Mouse (Mus musculus): Measurements from ENCODE around the gene Thumpd3. TPM values are rescaled to one million over a fixed set of nuclear protein-coding genes. Genes with fewer than 3 reads are reported as not detected.

Thumpd3 gene
- polyA plus RNA-seq, 1 experiment from 2014 or later, result 51.4 TPM

GRCm38 (mm10) chr6:113065186-113065585 is 19.2 kb downstream of the Thumpd3 start:
- H3K36me3 ChIP-seq (ENCODE audit: control insufficient read depth, insufficient read depth, low read length), result peaks cover 25% of the 10 kb centered on the region
- WGBS, result 86% methylated on average over 3 of the region's 3 CpGs

GRCm38 (mm10) chr6:113069154-113069553 is 23.1 kb downstream of the Thumpd3 start:
- 98% methylated on average over 1 of the region's 1 CpGs for WGBS
- H3K27ac ChIP-seq (ENCODE audit: low read length), result no peak overlapping the region
- no peak overlapping the region for H3K4me2 ChIP-seq (ENCODE audit: low read length)

More at GRCm38 (mm10) chr6:113065186-113065585, 19.2 kb downstream of the Thumpd3 start:
- Histone ChIP-seq H3K4me1 (ENCODE audit: control insufficient read depth, insufficient read depth, low read length) (no peaks in the 10 kb centered on the region), H3K4me2 (ENCODE audit: low read length) (no peak overlapping the region), H3K27ac (ENCODE audit: low read length) (no peak overlapping the region), H3K27me3 (ENCODE audit: control insufficient read depth, insufficient read depth, low read depth, low read length) (no peaks in the 10 kb centered on the region), H3K9me3 (replicated peaks; ENCODE audit: control insufficient read depth, low read length, poor library complexity, severe bottlenecking) (no peaks in the 10 kb centered on the region), H3K9ac (ENCODE audit: low read depth, low read length) (no peak overlapping the region), H3K4me3 (ENCODE audit: low read depth, low read length) (no peak overlapping the region)
- ATAC-seq, result no peak

GRCm38 (mm10) chr6:113075261-113075660 is 29.2 kb downstream of the Thumpd3 start:
- Histone ChIP-seq H3K27me3 (ENCODE audit: control insufficient read depth, insufficient read depth, low read depth, low read length) (no peaks in the 10 kb centered on the region), H3K4me2 (ENCODE audit: low read length) (peak overlapping the region; percentile 76), H3K27ac (ENCODE audit: low read length) (peak overlapping the region; percentile 100; the same call in 1 of the 2 replicates), H3K4me3 (ENCODE audit: low read depth, low read length) (peak overlapping the region; percentile 59), H3K9me3 (replicated peaks; ENCODE audit: control insufficient read depth, low read length, poor library complexity, severe bottlenecking) (no peaks in the 10 kb centered on the region), H3K9ac (ENCODE audit: low read depth, low read length) (peak overlapping the region; percentile 28; the same call in 1 of the 2 replicates), H3K36me3 (ENCODE audit: control insufficient read depth, insufficient read depth, low read length) (no peaks in the 10 kb centered on the region), H3K4me1 (ENCODE audit: control insufficient read depth, insufficient read depth, low read length) (peaks cover 29% of the 10 kb centered on the region)
- ATAC-seq, result no peak
- WGBS, result 28% methylated on average over 3 of the region's 3 CpGs

More at GRCm38 (mm10) chr6:113069154-113069553, 23.1 kb downstream of the Thumpd3 start:
- Histone ChIP-seq H3K4me1 (ENCODE audit: control insufficient read depth, insufficient read depth, low read length) (no peaks in the 10 kb centered on the region; the same call in 1 of the 2 replicates), H3K9ac (ENCODE audit: low read depth, low read length) (no peak overlapping the region), H3K27me3 (ENCODE audit: control insufficient read depth, insufficient read depth, low read depth, low read length) (no peaks in the 10 kb centered on the region), H3K4me3 (ENCODE audit: low read depth, low read length) (no peak overlapping the region), H3K9me3 (replicated peaks; ENCODE audit: control insufficient read depth, low read length, poor library complexity, severe bottlenecking) (no peaks in the 10 kb centered on the region), H3K36me3 (ENCODE audit: control insufficient read depth, insufficient read depth, low read length) (peaks cover 8% of the 10 kb centered on the region; the same call in 1 of the 2 replicates)
- ATAC-seq, result no peak

DNA sequence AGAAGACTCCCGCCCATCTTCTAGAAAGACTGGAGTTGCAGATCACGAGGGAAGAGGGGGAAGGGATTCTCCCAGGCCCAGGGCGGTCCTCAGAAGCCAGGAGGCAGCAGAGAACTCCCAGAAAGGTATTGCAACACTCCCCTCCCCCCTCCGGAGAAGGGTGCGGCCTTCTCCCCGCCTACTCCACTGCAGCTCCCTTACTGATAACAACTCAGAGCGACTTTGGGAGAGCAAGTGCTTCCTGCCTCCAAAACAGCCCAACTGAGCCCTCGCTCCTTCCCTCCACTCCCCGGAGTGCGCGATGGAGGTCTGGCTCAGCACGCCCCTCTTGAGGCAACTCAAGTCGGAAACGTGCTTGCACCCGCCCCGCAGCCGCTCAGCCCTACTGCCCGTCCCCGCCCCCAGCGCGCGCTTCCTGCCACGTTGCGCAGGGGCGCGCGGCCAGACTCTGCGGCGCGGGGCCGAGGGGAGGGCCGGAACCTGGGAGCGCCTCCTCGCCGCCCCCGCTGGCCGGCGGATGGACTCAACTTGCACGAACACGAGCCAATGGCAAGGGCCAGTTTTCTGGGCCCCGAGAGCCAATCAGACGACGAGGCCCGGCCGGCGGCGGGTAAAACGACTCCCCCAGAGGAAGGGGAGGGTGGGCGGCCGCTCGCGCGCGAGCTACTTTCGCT is 30.1 kb downstream of the Thumpd3 start:
- WGBS, result 1% methylated on average over 46 of the region's 55 CpGs
- Histone ChIP-seq H3K36me3 (ENCODE audit: control insufficient read depth, insufficient read depth, low read length) (no peaks in the 10 kb centered on the region), H3K4me1 (ENCODE audit: control insufficient read depth, insufficient read depth, low read length) (peaks cover 32% of the 10 kb centered on the region), H3K27ac (ENCODE audit: low read length) (peak overlapping the region; percentile 100), H3K9me3 (replicated peaks; ENCODE audit: control insufficient read depth, low read length, poor library complexity, severe bottlenecking) (no peaks in the 10 kb centered on the region), H3K9ac (ENCODE audit: low read depth, low read length) (peak overlapping the region; percentile 66), H3K4me2 (ENCODE audit: low read length) (peak overlapping the region; percentile 76), H3K27me3 (ENCODE audit: control insufficient read depth, insufficient read depth, low read depth, low read length) (no peaks in the 10 kb centered on the region), H3K4me3 (ENCODE audit: low read depth, low read length) (peak overlapping the region; percentile 59)
- ATAC-seq, result peak; percentile 85

DNA sequence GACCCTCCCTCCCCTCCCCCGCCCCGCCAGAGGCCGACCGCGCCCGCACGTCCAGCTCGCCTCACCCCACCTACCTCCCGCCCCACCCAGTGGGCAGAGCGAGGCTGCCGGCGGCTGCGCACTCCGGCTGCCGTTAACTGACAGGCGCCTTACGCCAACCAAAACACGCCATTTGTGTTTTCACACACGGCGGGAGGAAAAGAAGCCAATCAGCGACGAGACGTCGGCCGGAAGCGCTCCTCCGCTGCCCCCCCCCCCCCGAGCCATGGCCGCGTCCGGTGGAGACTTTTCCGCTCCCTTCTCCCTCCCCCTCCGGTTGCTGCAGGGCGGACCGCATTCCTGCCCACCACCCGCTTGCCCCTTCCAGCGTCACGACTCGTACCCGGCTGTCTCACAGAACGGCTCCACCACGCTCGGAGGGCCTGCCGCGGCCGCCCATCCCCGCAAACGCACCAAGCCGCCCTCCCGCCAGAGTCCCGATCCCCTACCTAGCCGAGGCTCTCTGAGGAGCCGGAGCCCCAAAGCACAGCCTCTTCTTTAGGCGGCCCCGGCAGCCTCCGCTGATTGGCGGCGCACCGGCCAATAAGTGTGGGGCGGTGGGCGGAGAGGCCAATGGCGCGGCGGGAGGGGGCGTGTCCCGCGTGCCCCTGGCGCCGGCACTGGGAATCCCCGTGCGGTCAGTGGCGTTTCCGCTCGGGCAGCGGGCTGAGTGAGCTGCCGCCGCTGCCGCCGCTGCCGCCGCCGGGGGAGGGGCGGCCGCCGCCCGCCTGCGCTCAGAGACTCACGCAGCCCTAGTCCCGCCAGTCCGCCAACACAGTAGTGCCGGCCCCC is 30.9 kb downstream of the Thumpd3 start, which contains the start of gene Setd5:
TSS of gene Setd5 (plus strand) at position 680 of the 831 bp plus-strand sequence.
- under 1% methylated on average over 54 of the region's 91 CpGs for WGBS
- peak within 1 kb of the TSS; percentile 96 for H3K4me2 ChIP-seq (ENCODE audit: low read length)
- H3K4me3 ChIP-seq (ENCODE audit: low read depth, low read length), result peak within 1 kb of the TSS; percentile 59
- ATAC-seq, result peak; percentile 96
- peak within 1 kb of the TSS; percentile 83 for H3K9ac ChIP-seq (ENCODE audit: low read depth, low read length)
- peak within 1 kb of the TSS; percentile 100 for H3K27ac ChIP-seq (ENCODE audit: low read length)
- H3K27me3 ChIP-seq (ENCODE audit: control insufficient read depth, insufficient read depth, low read depth, low read length), result no peaks in the 10 kb centered on the region
- peaks cover 37% of the 10 kb centered on the region for H3K4me1 ChIP-seq (ENCODE audit: control insufficient read depth, insufficient read depth, low read length)
- H3K9me3 ChIP-seq (replicated peaks; ENCODE audit: control insufficient read depth, low read length, poor library complexity, severe bottlenecking), result no peaks in the 10 kb centered on the region
- H3K36me3 ChIP-seq (ENCODE audit: control insufficient read depth, insufficient read depth, low read length), result no peaks in the 10 kb centered on the region

GRCm38 (mm10) chr6:113077569-113078030 is 31.6 kb downstream of the Thumpd3 start:
- peak overlapping the region; percentile 83 for H3K9ac ChIP-seq (ENCODE audit: low read depth, low read length)
- peak overlapping the region; percentile 100 for H3K27ac ChIP-seq (ENCODE audit: low read length)
- no peaks in the 10 kb centered on the region for H3K9me3 ChIP-seq (replicated peaks; ENCODE audit: control insufficient read depth, low read length, poor library complexity, severe bottlenecking)
- H3K4me3 ChIP-seq (ENCODE audit: low read depth, low read length), result peak overlapping the region; percentile 59
- no peaks in the 10 kb centered on the region for H3K36me3 ChIP-seq (ENCODE audit: control insufficient read depth, insufficient read depth, low read length)
- H3K4me2 ChIP-seq (ENCODE audit: low read length), result peak overlapping the region; percentile 96
- peaks cover 43% of the 10 kb centered on the region for H3K4me1 ChIP-seq (ENCODE audit: control insufficient read depth, insufficient read depth, low read length)
- peak; percentile 0; the same call in 1 of the 2 replicates for ATAC-seq
- 0% methylated on average over 25 of the region's 28 CpGs for WGBS
- no peaks in the 10 kb centered on the region for H3K27me3 ChIP-seq (ENCODE audit: control insufficient read depth, insufficient read depth, low read depth, low read length)

DNA sequence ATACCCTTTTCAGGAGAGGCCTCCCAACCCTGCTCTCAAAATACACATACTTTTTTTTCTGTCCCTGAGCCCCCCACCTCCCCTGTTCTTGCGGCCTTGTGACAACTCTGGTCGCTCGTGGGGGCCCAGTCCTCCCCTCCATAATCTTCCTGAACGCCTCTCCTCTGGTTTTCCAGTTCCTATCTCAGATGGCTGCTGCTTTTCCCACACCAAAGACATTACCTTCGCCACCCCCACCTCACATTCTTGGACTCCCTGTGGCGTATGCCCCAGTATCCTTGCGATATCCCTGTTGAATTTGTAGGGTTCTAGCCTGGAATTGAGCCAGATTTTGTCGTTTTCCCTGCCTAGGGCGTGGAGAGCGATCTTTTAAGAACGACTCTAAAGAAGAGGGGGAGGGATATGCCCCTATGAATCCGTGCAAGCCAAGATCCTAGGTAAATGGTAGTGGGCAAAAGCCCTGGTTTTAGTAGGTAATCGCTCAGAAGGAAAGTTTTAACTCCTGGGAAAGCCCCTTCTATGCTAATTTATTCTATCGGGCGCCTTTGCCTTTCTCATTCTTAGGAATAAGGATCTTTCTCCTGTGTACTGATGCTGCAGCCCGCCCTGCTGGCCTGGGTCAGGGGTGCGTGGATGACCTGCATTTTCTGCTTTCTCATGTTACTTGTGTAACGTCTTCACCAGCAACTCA is 32.2 kb downstream of the Thumpd3 start:
- no peaks in the 10 kb centered on the region for H3K36me3 ChIP-seq (ENCODE audit: control insufficient read depth, insufficient read depth, low read length)
- ATAC-seq, result no peak
- H3K9me3 ChIP-seq (replicated peaks; ENCODE audit: control insufficient read depth, low read length, poor library complexity, severe bottlenecking), result no peaks in the 10 kb centered on the region
- no peaks in the 10 kb centered on the region for H3K27me3 ChIP-seq (ENCODE audit: control insufficient read depth, insufficient read depth, low read depth, low read length)
- peak overlapping the region; percentile 96 for H3K4me2 ChIP-seq (ENCODE audit: low read length)
- peak overlapping the region; percentile 59 for H3K4me3 ChIP-seq (ENCODE audit: low read depth, low read length)
- peak overlapping the region; percentile 83 for H3K9ac ChIP-seq (ENCODE audit: low read depth, low read length)
- H3K4me1 ChIP-seq (ENCODE audit: control insufficient read depth, insufficient read depth, low read length), result peaks cover 43% of the 10 kb centered on the region
- under 1% methylated on average over 18 of the region's 18 CpGs for WGBS
- peak overlapping the region; percentile 100 for H3K27ac ChIP-seq (ENCODE audit: low read length)

GRCm38 (mm10) chr6:113079492-113079891 is 33.5 kb downstream of the Thumpd3 start:
- H3K4me1 ChIP-seq (ENCODE audit: control insufficient read depth, insufficient read depth, low read length), result peaks cover 47% of the 10 kb centered on the region

More at GRCm38 (mm10) chr6:113079492-113079891, 33.5 kb downstream of the Thumpd3 start:
- H3K27me3 ChIP-seq (ENCODE audit: control insufficient read depth, insufficient read depth, low read depth, low read length), result no peaks in the 10 kb centered on the region
- WGBS, result 0% methylated on average over 3 of the region's 3 CpGs
- H3K9ac ChIP-seq (ENCODE audit: low read depth, low read length), result peak overlapping the region; percentile 49; the same call in 1 of the 2 replicates
- no peak for ATAC-seq
- no peaks in the 10 kb centered on the region for H3K36me3 ChIP-seq (ENCODE audit: control insufficient read depth, insufficient read depth, low read length)
- peak overlapping the region; percentile 70 for H3K27ac ChIP-seq (ENCODE audit: low read length)
- H3K4me2 ChIP-seq (ENCODE audit: low read length), result peak overlapping the region; percentile 96
- H3K4me3 ChIP-seq (ENCODE audit: low read depth, low read length), result peak overlapping the region; percentile 59
- H3K9me3 ChIP-seq (replicated peaks; ENCODE audit: control insufficient read depth, low read length, poor library complexity, severe bottlenecking), result no peaks in the 10 kb centered on the region

Measured in midbrain, embryonic 16.5 days (tissue).